Mouse (Mus musculus) stomach, postnatal 0 days (tissue): ENCODE measurements around the gene H3f3a. TPM values are rescaled to one million over a fixed set of nuclear protein-coding genes. Genes with fewer than 3 reads are reported as not detected.

Experiments
- ATAC-seq: fragments of 200-750 bp; cut with Nextera tagmentation; 2 replicates; pipeline ENCODE4 v1.8.0; 2017; ENCODE audit not compliant: low FRiP score, low TSS enrichment
- DNase-seq: peaks from one replicate; pipeline ENCODE4 v3.0.0-alpha.2; 2016; ENCODE audit warnings: low spot score
- H3K27ac ChIP-seq: fragments of 300-500 bp; sonication (generic); replicated peaks from 2 replicates; pipeline ENCODE4 v1.5.1; 2014; ENCODE audit warnings: mild to moderate bottlenecking, control low read depth
- H3K27me3 ChIP-seq: fragments of 300-500 bp; sonication (generic); 2 replicates; pipeline ENCODE4 v1.6.1; 2014; ENCODE audit warnings: low read length; ENCODE audit not compliant: control insufficient read depth, insufficient read depth
- H3K36me3 ChIP-seq: fragments of 300-500 bp; sonication (generic); 2 replicates; pipeline ENCODE4 v1.6.1; 2014; ENCODE audit warnings: low read length, mixed read lengths; ENCODE audit not compliant: control insufficient read depth, insufficient read depth
- H3K4me1 ChIP-seq: fragments of 300-500 bp; sonication (generic); replicated peaks from 2 replicates; pipeline ENCODE4 v1.6.1; 2014; ENCODE audit warnings: antibody characterized with exemption; ENCODE audit not compliant: control insufficient read depth, insufficient read depth
- H3K4me2 ChIP-seq: fragments of 300-500 bp; sonication (generic); replicated peaks from 2 replicates; pipeline ENCODE4 v1.6.1; 2014; ENCODE audit warnings: low read depth, mild to moderate bottlenecking, control low read depth, moderate library complexity
- H3K4me3 ChIP-seq: fragments of 300-500 bp; sonication (generic); 2 replicates; pipeline ENCODE4 v1.5.1; 2014; ENCODE audit warnings: low read depth, low read length, control low read depth
- H3K9ac ChIP-seq: fragments of 300-500 bp; sonication (generic); 2 replicates; pipeline ENCODE4 v1.6.1; 2014; ENCODE audit warnings: mild to moderate bottlenecking, low read length, control low read depth, mixed read lengths
- H3K9me3 ChIP-seq: fragments of 300-500 bp; sonication (generic); 2 replicates; pipeline ENCODE4 v1.6.1; 2016; ENCODE audit warnings: low read length; ENCODE audit not compliant: control insufficient read depth
- CTCF ChIP-seq: IDR thresholded peaks from 2 replicates; pipeline ENCODE4 v1.5.1; 2016; ENCODE audit warnings: antibody characterized with exemption, low read depth, mild to moderate bottlenecking, moderate library complexity
- EP300 ChIP-seq: optimal IDR thresholded peaks from 2 replicates; pipeline ENCODE3; 2016; ENCODE audit warnings: antibody characterized with exemption
- WGBS: fragments of 180-500 bp; shearing (Covaris S2); extraction: QIAGEN DNeasy Blood & Tissue Kit; methylation state at CpG from one replicate; pipeline ENCODE4 v1.1.7; 2014; 5-methylcytosine and 5-hydroxymethylcytosine counted together
- polyA plus RNA-seq: library from polyadenylated mRNA; unstranded; fragments of >200 nt; fragmentation: Nextera tagmentation; extraction: Ambion mirVana; gene quantifications from 2 replicates; pipeline ENCODE4 v1.2.1, GENCODE M21; 2015

The H3f3a gene
- polyA plus RNA-seq, 1 experiment from 2014 or later = 1,633 TPM

DNA sequence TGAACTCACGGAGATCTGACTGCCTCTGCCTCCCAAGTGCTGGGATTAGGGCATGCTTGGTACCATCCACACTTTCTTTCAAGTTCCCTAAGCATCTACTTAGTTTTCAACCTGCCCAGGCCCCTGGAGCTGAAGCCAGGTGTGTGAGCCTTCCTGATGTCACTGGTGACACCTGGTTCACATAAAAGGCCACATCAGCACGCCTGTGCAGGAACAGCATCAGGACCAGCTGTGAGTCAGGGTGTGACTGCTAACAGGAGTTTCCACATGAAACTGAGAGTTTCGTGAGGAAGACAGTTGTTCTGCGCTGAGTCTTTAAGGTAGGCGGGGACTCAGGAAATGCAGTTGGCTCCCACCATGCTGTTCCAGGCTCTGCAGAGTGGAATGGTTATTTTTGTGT lies 48.4 kb downstream of the H3f3a start:
- no peaks in the 10 kb centered on the region for H3K9me3 ChIP-seq
- H3K4me3 ChIP-seq = no peak overlapping the region
- H3K27ac ChIP-seq = no peak overlapping the region
- no peak for DNase-seq
- no peak for ATAC-seq
- TF ChIP-seq CTCF (no peak), EP300 (no peak)
- H3K9ac ChIP-seq = no peak overlapping the region
- H3K36me3 ChIP-seq = no peaks in the 10 kb centered on the region
- H3K27me3 ChIP-seq = no peaks in the 10 kb centered on the region
- no peak overlapping the region for H3K4me2 ChIP-seq
- WGBS = 84% methylated on average over 5 of the region's 5 CpGs
- no peaks in the 10 kb centered on the region; the same call in 1 of the 2 replicates for H3K4me1 ChIP-seq

DNA sequence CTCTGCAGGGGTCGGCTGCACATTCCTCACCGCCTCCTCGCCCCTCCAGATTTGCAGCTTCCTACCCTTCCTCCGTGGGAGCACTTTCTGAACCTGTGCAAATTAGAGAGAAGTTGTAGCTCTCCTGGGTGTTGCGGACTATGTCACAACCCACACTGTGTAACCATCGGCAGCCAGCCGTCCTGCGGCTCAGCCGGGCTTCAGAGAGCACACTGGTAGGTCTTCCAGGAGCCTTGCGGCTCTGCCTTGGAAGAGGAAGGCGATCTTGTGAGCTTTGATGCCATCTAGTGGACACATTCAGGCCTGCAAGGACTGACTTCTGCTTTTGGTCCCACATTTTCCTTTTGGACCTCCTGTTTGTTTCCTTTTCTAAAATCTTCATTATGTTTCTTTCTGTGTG lies 49.9 kb downstream of the H3f3a start:
- H3K9me3 ChIP-seq = no peaks in the 10 kb centered on the region
- no peaks in the 10 kb centered on the region for H3K36me3 ChIP-seq
- WGBS = 3% methylated on average over 11 of the region's 11 CpGs
- TF ChIP-seq CTCF = peak; percentile 97
- no peak for TF ChIP-seq EP300
- H3K27me3 ChIP-seq = no peaks in the 10 kb centered on the region
- ATAC-seq (peak; percentile 68), DNase-seq (peak; percentile 86)
- H3K9ac ChIP-seq = peak overlapping the region; percentile 54
- no peaks in the 10 kb centered on the region; the same call in 1 of the 2 replicates for H3K4me1 ChIP-seq
- H3K4me3 ChIP-seq = peak overlapping the region; percentile 39
- no peak overlapping the region for H3K27ac ChIP-seq
- H3K4me2 ChIP-seq = peak overlapping the region; percentile 82

DNA sequence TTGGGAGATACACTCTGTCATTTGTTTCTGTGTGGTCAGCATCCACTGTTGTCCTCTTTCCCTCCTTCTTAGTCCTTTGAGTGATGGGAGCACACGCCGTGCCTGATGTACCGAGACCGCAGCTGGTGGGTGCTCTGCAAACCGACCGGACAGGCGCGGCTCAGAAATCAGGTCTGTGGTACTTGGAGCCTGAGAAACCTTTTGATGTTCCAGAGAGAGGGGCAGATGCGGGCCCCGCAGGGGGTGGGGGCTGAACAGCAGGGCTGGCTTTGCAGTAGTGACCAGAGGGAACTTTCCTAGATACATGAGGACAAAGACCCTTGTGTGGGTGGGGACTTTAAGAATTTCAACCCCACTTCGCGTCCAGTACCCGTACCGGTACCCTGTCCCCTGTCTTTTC lies 50.4 kb downstream of the H3f3a start:
- peak overlapping the region; percentile 82 for H3K4me2 ChIP-seq
- H3K9ac ChIP-seq = peak overlapping the region; percentile 54
- peak overlapping the region; percentile 39 for H3K4me3 ChIP-seq
- H3K27me3 ChIP-seq = no peaks in the 10 kb centered on the region
- TF ChIP-seq EP300 (no peak), CTCF (no peak)
- H3K9me3 ChIP-seq = no peaks in the 10 kb centered on the region
- no peak overlapping the region; the same call in 1 of the 2 replicates for H3K27ac ChIP-seq
- H3K36me3 ChIP-seq = no peaks in the 10 kb centered on the region
- no peaks in the 10 kb centered on the region; the same call in 1 of the 2 replicates for H3K4me1 ChIP-seq
- ATAC-seq (no peak), DNase-seq (peak; percentile 32)
- 12% methylated on average over 14 of the region's 14 CpGs for WGBS

DNA sequence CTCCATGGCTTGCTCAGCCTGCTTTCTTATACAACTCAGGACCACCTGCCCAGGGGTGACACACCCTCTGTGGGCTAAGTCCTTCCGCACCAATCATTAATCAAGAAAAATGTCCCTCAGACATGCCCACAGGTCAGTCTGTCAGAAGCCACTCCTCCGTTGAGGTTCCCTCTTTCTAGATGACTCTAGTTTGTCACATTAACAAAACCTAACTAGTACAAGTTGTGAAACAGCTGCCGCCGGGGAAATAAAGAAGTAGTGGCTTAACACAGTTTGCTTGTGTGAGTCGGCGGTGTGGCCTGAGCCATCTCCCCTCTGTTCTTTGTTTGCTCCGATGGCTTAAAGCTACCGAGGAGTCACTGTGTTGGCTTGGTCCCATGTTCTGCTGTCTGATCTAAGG lies 51.1 kb downstream of the H3f3a start:
- Histone ChIP-seq H3K9me3 (no peaks in the 10 kb centered on the region), H3K9ac (no peak overlapping the region), H3K4me2 (no peak overlapping the region; the same call in 1 of the 2 replicates), H3K4me3 (no peak overlapping the region), H3K36me3 (no peaks in the 10 kb centered on the region), H3K27me3 (no peaks in the 10 kb centered on the region), H3K4me1 (no peaks in the 10 kb centered on the region; the same call in 1 of the 2 replicates), H3K27ac (peak overlapping the region; percentile 45)
- no peak for ATAC-seq
- TF ChIP-seq EP300 = no peak
- no peak for TF ChIP-seq CTCF
- no peak for DNase-seq
- 64% methylated on average over 8 of the region's 8 CpGs for WGBS

DNA sequence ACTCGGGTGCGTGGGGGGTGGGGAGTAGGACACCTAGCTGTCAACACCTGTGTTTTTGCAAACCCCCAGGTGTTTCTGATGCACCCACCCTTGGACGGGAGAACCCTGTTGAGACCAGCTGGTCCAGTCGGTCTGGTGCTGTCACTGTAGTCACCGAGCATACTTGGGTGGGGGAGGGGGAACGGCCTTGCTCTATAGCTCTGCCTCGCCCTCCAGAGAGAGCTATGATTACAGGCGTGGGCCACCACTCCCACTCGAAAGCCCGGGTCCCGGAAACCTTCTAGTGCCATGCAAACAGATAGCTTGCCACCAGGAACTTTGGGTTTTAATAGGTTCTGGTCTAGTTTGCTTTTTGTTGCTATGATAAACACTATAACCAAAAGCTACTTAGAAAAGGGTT lies 51.6 kb downstream of the H3f3a start:
- TF ChIP-seq EP300 = no peak
- TF ChIP-seq CTCF = no peak
- ATAC-seq (peak; percentile 66), DNase-seq (peak; percentile 77)
- Histone ChIP-seq H3K9me3 (no peaks in the 10 kb centered on the region), H3K27ac (peak overlapping the region; percentile 45; the same call in 1 of the 2 replicates), H3K27me3 (no peaks in the 10 kb centered on the region), H3K36me3 (no peaks in the 10 kb centered on the region), H3K4me2 (no peak overlapping the region), H3K4me1 (no peaks in the 10 kb centered on the region), H3K9ac (no peak overlapping the region), H3K4me3 (no peak overlapping the region)
- WGBS = 56% methylated on average over 11 of the region's 11 CpGs

DNA sequence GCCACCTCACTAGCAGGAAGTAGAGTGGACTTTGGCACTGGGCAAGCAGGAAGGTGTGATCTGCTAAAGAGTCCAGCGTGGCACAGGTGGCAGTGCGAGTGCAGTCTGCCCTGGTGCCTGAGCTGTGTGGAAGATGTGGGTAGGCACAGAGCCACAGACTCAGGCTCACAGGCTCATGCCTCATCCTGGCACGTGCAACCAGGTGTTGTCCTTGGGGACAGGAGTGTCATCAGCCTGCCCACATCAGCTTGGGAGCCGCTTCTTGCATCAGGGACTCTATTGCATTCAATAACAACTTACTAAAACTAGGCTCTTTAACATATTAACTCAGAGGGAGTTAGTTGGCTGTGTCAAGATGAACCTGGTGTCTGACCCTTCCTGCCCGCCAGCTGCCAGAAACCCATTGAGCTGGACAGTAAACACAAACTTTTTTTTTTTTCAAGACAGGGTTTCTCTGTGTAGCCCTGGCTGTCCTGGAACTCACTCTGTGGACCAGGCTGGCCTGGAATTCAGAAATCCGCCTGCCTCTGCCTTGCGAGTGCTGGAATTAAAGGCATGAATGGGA lies 55.7 kb downstream of the H3f3a start:
- H3K9ac ChIP-seq = no peak overlapping the region
- H3K36me3 ChIP-seq = no peaks in the 10 kb centered on the region
- peak; percentile 80 for DNase-seq
- no peak overlapping the region for H3K4me3 ChIP-seq
- TF ChIP-seq CTCF (no peak), EP300 (no peak)
- 77% methylated on average over 7 of the region's 7 CpGs for WGBS
- H3K9me3 ChIP-seq = no peaks in the 10 kb centered on the region
- peak overlapping the region; percentile 71 for H3K27ac ChIP-seq
- H3K27me3 ChIP-seq = no peaks in the 10 kb centered on the region
- peak; percentile 93 for ATAC-seq
- no peak overlapping the region for H3K4me2 ChIP-seq
- no peaks in the 10 kb centered on the region for H3K4me1 ChIP-seq
